Mouse (Mus musculus) ES-E14 (cell line): ENCODE data around the gene Endog. TPM values are rescaled to one million over a fixed set of nuclear protein-coding genes. Genes with fewer than 3 reads are reported as not detected.
"Not testable (repeated sequence)": the region's sequence is repeated elsewhere in the genome, so short reads cannot be mapped to it uniquely, and the experiment has no call there.

Source experiments
- DNase-seq: peaks from one replicate; pipeline ENCODE4 v3.0.0-alpha.2; 2013; ENCODE audit warnings: low read depth, low spot score
- H3K27ac ChIP-seq: 2 replicates; pipeline ENCODE4 v1.5.1; 2012; ENCODE audit warnings: low read depth, mild to moderate bottlenecking, low read length, moderate library complexity, mixed read lengths; ENCODE audit not compliant: poor library complexity, insufficient read depth, severe bottlenecking
- H3K36me3 ChIP-seq: 2 replicates; pipeline ENCODE4 v1.6.1; 2012; ENCODE audit warnings: mild to moderate bottlenecking, low read length, moderate library complexity, mixed read lengths; ENCODE audit not compliant: control insufficient read depth, poor library complexity, insufficient read depth, severe bottlenecking
- H3K4me1 ChIP-seq, 2 experiments: fragments of 150-350 bp in 1 of 2; sonication (generic) in 1 of 2; 2 replicates each; pipeline ENCODE4 v1.6.1; 2012; ENCODE audit warnings: low read length in 2 of 2, mild to moderate bottlenecking in 1 of 2, mixed read lengths in 1 of 2; ENCODE audit not compliant: control insufficient read depth in 2 of 2, insufficient read depth in 2 of 2, poor library complexity in 1 of 2
- H3K4me3 ChIP-seq, 2 experiments: fragments of 150-350 bp in 1 of 2; sonication (generic) in 1 of 2; 2 replicates each; pipeline ENCODE4 v1.5.1; 2012; ENCODE audit warnings: low read length in 2 of 2, low read depth in 1 of 2, mild to moderate bottlenecking in 1 of 2, mixed read lengths in 1 of 2; ENCODE audit not compliant: insufficient read depth in 1 of 2, poor library complexity in 1 of 2, severe bottlenecking in 1 of 2
- H3K9ac ChIP-seq: 2 replicates; pipeline ENCODE4 v1.6.1; 2012; ENCODE audit warnings: low read depth, mild to moderate bottlenecking, low read length, mixed read lengths; ENCODE audit not compliant: poor library complexity, insufficient read depth, severe bottlenecking
- H3K9me3 ChIP-seq: fragments of 150-350 bp; sonication (generic); 2 replicates; pipeline ENCODE4 v1.6.1; 2012; ENCODE audit warnings: low read depth, mild to moderate bottlenecking, low read length; ENCODE audit not compliant: control insufficient read depth, insufficient read depth
- CHD2 ChIP-seq: IDR thresholded peaks from 2 replicates; pipeline ENCODE4 v1.6.1; 2014; ENCODE audit warnings: mild to moderate bottlenecking, low read depth, low read length, inconsistent platforms
- HCFC1 ChIP-seq: IDR thresholded peaks from 2 replicates; pipeline ENCODE4 v1.6.1; 2012; ENCODE audit warnings: low read length, inconsistent platforms, borderline replicate concordance; ENCODE audit not compliant: insufficient read depth
- MAFK ChIP-seq: IDR thresholded peaks from 2 replicates; pipeline ENCODE4 v1.6.1; 2014; ENCODE audit warnings: mild to moderate bottlenecking, low read depth, low read length, inconsistent platforms; ENCODE audit not compliant: insufficient read depth
- ZC3H11A ChIP-seq: IDR thresholded peaks from 2 replicates; pipeline ENCODE4 v1.6.1; 2012; ENCODE audit warnings: low read depth, mild to moderate bottlenecking, inconsistent platforms, low read length, borderline replicate concordance
- ZNF384 ChIP-seq: IDR thresholded peaks from 2 replicates; pipeline ENCODE4 v1.6.1; 2012; ENCODE audit warnings: low read depth, low read length, inconsistent platforms
- in situ Hi-C, 2 experiments: fragments of 600-800 bp; cut with MboI; formaldehyde crosslinking; loops; one replicate each; pipeline ENCODE4 v1.15.1; 2025; ENCODE audit warnings: low sequenced_read_pairs in 2 of 2, inconsistent platforms in 1 of 2; ENCODE audit not compliant: unreplicated experiment in 2 of 2
- total RNA-seq: library from RNA; depleted of rRNA; stranded (reverse); fragments of 300-350 nt; gene quantifications from 2 replicates; pipeline ENCODE4 v1.2.3, GENCODE M21; 2012

Gene Endog
- total RNA-seq, 1 experiment = 18.9 TPM

DNA sequence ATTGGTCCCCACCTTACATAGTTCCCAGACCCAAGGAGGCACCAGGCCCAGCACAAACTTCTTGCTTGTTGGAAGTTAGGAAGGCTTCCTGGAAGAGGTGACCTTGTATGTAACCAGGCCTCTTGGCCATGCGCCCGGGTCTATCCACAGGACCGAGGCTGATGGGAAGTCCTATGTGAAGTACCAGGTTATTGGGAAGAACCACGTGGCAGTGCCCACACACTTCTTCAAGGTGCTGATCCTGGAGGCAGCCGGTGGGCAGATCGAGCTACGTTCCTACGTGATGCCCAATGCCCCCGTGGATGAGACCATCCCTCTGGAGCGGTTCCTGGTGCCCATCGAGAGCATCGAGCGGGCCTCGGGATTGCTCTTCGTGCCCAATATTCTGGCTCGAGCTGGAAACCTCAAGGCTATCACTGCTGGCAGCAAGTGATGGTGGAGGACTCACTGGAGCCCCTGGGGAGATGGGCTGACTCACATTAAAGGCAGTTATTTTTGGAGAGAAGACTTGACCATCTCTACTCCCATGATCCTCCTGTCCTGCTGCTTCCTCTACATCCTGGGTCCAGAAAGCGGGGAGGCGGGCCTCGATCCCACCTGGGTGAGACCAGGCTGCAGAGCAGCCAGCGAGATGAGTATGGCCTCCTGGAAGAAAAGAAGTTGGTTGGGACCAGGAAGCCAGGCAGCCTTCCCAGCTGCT lies 2.4 kb downstream of the Endog start:
- H3K9ac ChIP-seq = no peak overlapping the region
- no peak for DNase-seq
- H3K4me3 ChIP-seq = no peak overlapping the region
- H3K27ac ChIP-seq = no peak overlapping the region
- H3K9me3 ChIP-seq = no peaks in the 10 kb centered on the region
- H3K36me3 ChIP-seq = peaks cover 42% of the 10 kb centered on the region
- in situ Hi-C loops = no loop called here
- no peaks in the 10 kb centered on the region; a peak in 1 of 4 replicates for H3K4me1 ChIP-seq
- no peak for TF ChIP-seq ZNF384
- no peak for TF ChIP-seq ZC3H11A
- TF ChIP-seq HCFC1 = no peak
- no peak for TF ChIP-seq CHD2
- TF ChIP-seq MAFK = no peak

DNA sequence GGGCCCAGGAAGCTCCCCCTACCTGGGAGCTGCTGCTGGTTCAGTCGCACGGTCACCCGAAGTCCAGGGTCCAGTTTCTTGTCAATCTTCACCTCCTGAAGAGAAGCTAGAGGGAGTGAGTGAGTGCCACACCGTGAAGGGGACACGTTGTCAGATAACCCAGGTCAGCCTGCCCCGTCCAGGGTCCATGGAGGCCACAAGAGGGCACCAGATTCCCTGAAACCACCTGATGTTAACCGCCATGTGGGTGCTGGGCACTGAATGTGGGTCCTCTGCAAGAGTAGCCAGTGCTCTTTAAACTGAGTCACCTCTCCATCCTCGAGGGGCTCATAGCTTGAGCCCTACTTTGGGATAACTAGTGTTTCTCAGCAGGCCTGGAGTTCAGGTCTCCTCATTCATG lies 4.6 kb downstream of the Endog start:
- in situ Hi-C loops = no loop called here
- Histone ChIP-seq H3K4me3 (no peak overlapping the region), H3K4me1 (no peaks in the 10 kb centered on the region; a peak in 1 of 4 replicates), H3K9me3 (no peaks in the 10 kb centered on the region), H3K27ac (no peak overlapping the region), H3K36me3 (peaks cover 42% of the 10 kb centered on the region), H3K9ac (no peak overlapping the region)
- DNase-seq = no peak
- no peak for TF ChIP-seq CHD2
- TF ChIP-seq MAFK = no peak
- no peak for TF ChIP-seq HCFC1
- no peak for TF ChIP-seq ZNF384
- no peak for TF ChIP-seq ZC3H11A

DNA sequence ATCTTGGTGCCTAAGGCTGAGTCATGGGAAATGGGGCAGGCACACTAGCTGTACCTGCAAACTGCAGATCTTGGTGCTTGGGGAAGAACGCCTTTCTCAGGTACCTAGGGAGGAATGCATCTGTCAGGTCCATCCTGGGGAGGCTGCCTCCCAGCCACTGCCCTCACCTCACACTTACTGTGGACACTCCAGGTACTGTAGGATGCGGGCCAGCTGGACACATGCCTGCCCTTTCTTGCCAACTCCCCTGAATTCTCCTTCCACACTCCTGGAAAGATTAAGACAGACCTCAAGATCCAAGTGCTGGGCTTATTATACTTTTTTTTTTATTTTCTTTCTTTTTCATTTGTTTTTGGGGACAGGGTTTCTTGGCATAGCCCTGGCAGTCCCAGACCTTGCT lies 5.3 kb downstream of the Endog start:
- no peaks in the 10 kb centered on the region for H3K9me3 ChIP-seq
- no peak overlapping the region for H3K4me3 ChIP-seq
- peaks cover 42% of the 10 kb centered on the region for H3K36me3 ChIP-seq
- no peak for DNase-seq
- H3K27ac ChIP-seq = no peak overlapping the region
- in situ Hi-C loops = no loop called here
- H3K9ac ChIP-seq = no peak overlapping the region
- H3K4me1 ChIP-seq = no peaks in the 10 kb centered on the region; a peak in 1 of 4 replicates
- TF ChIP-seq CHD2 (no peak), HCFC1 (no peak), MAFK (no peak), ZC3H11A (no peak), ZNF384 (no peak)

DNA sequence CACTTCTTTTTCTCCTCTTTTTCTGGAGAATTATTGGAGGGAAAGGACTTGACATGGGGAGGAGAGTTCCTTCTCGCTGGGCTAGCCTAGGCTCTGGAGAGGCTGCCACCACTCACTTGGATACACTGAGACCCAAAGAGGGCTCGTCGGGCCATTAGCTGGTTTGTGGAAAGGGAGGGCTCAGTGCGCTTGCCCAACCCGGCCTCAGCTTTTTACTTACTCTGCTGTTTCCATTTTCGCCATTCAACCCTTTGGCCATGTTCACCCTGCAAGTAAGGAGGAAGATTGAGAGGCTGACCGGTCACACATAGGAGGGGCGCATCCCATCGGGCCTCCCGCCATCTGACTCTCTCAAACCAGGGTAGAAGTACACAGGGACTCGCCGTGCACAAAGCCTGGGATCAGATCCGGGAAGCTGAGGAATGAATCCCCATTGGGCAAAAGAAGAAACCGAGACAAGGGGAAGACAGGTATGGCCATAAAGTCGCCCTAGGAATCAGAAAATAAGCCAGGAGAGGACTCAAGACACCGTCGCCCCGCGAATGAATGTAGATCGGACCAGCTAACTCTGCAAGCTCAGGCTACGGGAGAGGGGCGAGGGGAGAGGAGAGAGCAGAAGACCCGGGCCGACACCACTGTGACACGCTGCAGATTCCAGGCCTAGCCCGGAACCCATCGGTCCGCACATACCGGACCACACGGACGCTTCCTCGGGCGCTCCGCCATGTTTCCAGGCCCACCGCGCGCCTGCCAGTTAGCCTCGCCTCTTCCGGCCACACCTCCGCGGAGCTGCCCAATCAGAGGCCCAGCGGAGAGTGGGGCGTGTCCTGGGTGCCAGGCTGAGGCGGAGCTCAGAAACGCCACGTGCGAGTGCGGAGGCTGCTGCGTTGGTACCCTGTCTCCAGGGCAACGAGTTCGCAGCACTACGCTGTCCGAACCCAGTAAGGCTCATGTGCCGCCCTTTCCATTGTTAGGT lies 6.7 kb downstream of the Endog start, which contains the start of gene Spout1:
Gene Spout1, minus strand, starts transcription at position 760 of the 976 bp plus-strand sequence.
- peak within 1 kb of the TSS; percentile 37; the same call in 1 of the 2 replicates for H3K27ac ChIP-seq
- peak within 1 kb of the TSS; percentile 92 for H3K9ac ChIP-seq
- H3K9me3 ChIP-seq = no peaks in the 10 kb centered on the region
- H3K4me1 ChIP-seq = no peaks in the 10 kb centered on the region; a peak in 1 of 4 replicates
- H3K4me3 ChIP-seq = peak within 1 kb of the TSS; percentile 84 to 93
- DNase-seq = peak; percentile 94
- H3K36me3 ChIP-seq = peaks cover 40% of the 10 kb centered on the region
- no peak; the same call in 1 of the 2 replicates for TF ChIP-seq ZC3H11A
- peak; percentile 87 for TF ChIP-seq HCFC1
- TF ChIP-seq ZNF384 = no peak
- TF ChIP-seq CHD2 = peak; percentile 55; the same call in 1 of the 2 replicates
- no peak for TF ChIP-seq MAFK
- in situ Hi-C loops = no loop called here

DNA sequence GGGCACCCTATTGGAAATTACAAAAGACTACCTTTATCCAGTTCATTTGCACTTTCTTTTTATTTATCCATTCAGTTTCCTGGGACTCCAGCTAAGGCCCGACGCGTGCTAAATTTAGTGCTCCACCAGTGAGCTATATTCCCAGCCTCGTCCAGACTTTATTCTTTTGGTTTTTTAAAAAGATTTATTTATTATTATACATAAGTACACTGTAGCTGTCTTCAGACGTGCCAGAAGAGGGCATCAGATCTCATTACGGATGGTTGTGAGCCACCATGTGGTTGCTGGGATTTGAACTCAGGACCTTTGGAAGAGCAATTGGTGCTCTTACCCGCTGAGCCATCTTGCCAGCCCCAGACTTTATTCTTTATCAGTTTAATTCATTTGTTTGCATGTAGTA lies 7.4 kb downstream of the Endog start:
- H3K4me3 ChIP-seq, in situ Hi-C loops, H3K4me1 ChIP-seq, H3K27ac ChIP-seq, H3K9ac ChIP-seq, H3K9me3 ChIP-seq, DNase-seq: not testable (repeated sequence)
- peaks cover 32% of the 10 kb centered on the region for H3K36me3 ChIP-seq
